Mouse (Mus musculus): ENCODE measurements around the gene 1700001J03Rik.
"Not testable (repeated sequence)": the region's sequence is repeated elsewhere in the genome, so short reads cannot be mapped to it uniquely, and the experiment has no call there.

The 1700001J03Rik gene

GRCm38 (mm10) chr5:146188144-146188543 is 3.0 kb upstream of the 1700001J03Rik start:
- DNase-seq (ENCODE audit: low spot score in 2 of 2), result no peak

GRCm38 (mm10) chr5:146187441-146187840 is 2.3 kb upstream of the 1700001J03Rik start:
- peak; percentile 43 to 58 for DNase-seq (ENCODE audit: low spot score in 2 of 2)

- not testable (repeated sequence) for DNase-seq (ENCODE audit: low spot score in 2 of 2)
These were observed 12.4 kb downstream of the 1700001J03Rik start for GRCm38 (mm10) chr5:146172744-146173143.

- DNase-seq (ENCODE audit: low spot score in 2 of 2), result not testable (repeated sequence)
These were observed 14.5 kb downstream of the 1700001J03Rik start, which contains the start of gene Gm6309 for GRCm38 (mm10) chr5:146170621-146171020. Gene Gm6309, minus strand, starts transcription at chr5:146170721.

GRCm38 (mm10) chr5:146160439-146160838 is 24.7 kb downstream of the 1700001J03Rik start, which contains the start of gene Gm5565:
Gene Gm5565, minus strand, starts transcription at chr5:146160539.
- not testable (repeated sequence) for DNase-seq (ENCODE audit: low spot score in 2 of 2)

- not testable (repeated sequence) for DNase-seq (ENCODE audit: low spot score in 2 of 2)
These were observed 26.8 kb downstream of the 1700001J03Rik start for GRCm38 (mm10) chr5:146158326-146158725.

- DNase-seq (ENCODE audit: low spot score in 2 of 2), result no peak
These were observed 34.6 kb downstream of the 1700001J03Rik start for GRCm38 (mm10) chr5:146150454-146150853.

- no peak for DNase-seq (ENCODE audit: low spot score in 2 of 2)
These were observed 37.2 kb downstream of the 1700001J03Rik start for GRCm38 (mm10) chr5:146147903-146148302.

Data from frontal cortex, postnatal 25 days (tissue).